Mouse (Mus musculus): ENCODE results near the gene Cacna1c.

DNA sequence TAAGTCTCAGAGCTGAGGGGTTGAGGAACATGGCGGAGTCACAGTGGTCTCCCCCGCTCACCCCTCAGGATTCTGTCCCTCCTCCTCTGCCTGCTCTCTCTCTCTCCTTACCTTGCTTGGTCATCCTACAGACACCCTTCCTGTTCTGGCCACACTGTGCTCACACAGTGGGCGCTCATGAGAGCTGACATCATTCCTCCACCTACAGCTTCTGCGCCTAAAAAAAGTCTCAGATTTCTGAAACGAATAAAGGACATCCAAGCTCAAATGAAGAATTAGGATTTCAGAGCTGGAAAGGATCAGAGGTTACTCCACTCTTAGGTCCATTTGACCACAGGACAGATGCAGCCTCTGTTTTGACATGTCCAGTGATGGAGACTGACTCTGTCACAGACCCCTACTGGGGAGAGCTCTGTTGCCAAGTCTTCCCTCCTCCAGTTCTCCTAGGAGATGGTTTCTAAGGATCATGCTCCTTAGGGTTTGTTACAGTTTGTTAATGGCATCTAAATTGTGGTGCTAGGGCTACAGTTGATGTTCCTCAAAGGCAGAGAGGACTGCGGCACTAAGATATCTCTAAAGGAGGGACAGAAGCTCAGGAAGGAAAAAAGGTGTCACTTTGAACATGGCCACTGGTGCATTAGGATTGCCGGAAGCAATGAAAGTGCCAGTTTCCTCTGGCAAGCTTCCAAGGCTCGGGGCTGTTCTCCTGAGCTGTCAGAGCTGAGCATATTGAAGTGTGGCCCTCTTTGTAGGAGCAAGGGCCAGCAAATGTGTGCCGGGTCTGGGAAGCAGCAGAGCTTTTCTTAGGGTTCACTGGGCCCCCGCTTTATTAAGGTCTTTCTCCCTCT lies 601.2 kb downstream of the Cacna1c start:
- TF ChIP-seq CTCF (IDR thresholded peaks at IDR 0.05; ENCODE audit: low read depth, low read length) (no peak), POLR2A (IDR thresholded peaks at IDR 0.05; ENCODE audit: borderline replicate concordance, low read depth, low read length) (no peak)
